In genomic region chr17:80944530-80945198, GRCm38 (mm10) we compare ENCODE assay signal across 8 mouse cellular contexts. TPM values are rescaled to one million over a fixed set of nuclear protein-coding genes. Genes with fewer than 3 reads are reported as not detected.
DNase-seq lines count a peak whose midpoint lies in the region; ATAC-seq and TF ChIP-seq lines count a peak whose summit lies in the region.

Tmem178 (plus strand) TSS chr17:80944632.

- under 1% methylated on average over 81 of the region's 84 CpGs for WGBS in forebrain, embryonic 16.5 days
- 0% methylated on average over 44 of the region's 84 CpGs for WGBS in lung, postnatal 0 days
- 1% methylated on average over 81 of the region's 84 CpGs for WGBS in small intestine, adult 2 months

- no peak for DNase-seq in layer of hippocampus, adult 2 months (ENCODE audit: low spot score in 2 of 2)
- no peak for DNase-seq in layer of hippocampus, adult 9-11 months
- DNase-seq in cerebellum, adult 11-12 months = peak; percentile 76
- DNase-seq in kidney, postnatal 14 days = peak; percentile 29
- DNase-seq in lung, postnatal 0 days (ENCODE audit: low spot score) = peak; percentile 9
- DNase-seq in natural killer cell, adult 2 months (ENCODE audit: low spot score in 2 of 2) = no peak

- H3K4me1 ChIP-seq in forebrain, embryonic 16.5 days (replicated peaks; ENCODE audit: control insufficient read depth, insufficient read depth, low read length) = peaks cover 21% of the 10 kb centered on the region
- H3K4me1 ChIP-seq in lung, postnatal 0 days (ENCODE audit: insufficient read depth, low read depth, low read length) = no peaks in the 10 kb centered on the region
- no peaks in the 10 kb centered on the region; the same call in 1 of the 2 replicates for H3K4me1 ChIP-seq in small intestine, adult 2 months (ENCODE audit: control insufficient read depth, insufficient read depth, insufficient read length, low read length)

- H3K9ac ChIP-seq in forebrain, embryonic 16.5 days (replicated peaks; ENCODE audit: low read depth, low read length) = peak within 1 kb of the TSS; percentile 99
- H3K9ac ChIP-seq in lung, postnatal 0 days (replicated peaks; ENCODE audit: low read depth) = 0 out of 2 replicates have a peak within 1 kb of the TSS, but pooled peaks have one; percentile 26

- H3K4me2 ChIP-seq in forebrain, embryonic 16.5 days (ENCODE audit: low read length) = peak within 1 kb of the TSS; percentile 81
- H3K4me2 ChIP-seq in lung, postnatal 0 days (replicated peaks; ENCODE audit: low read depth, low read length) = peak within 1 kb of the TSS; percentile 99

- TF ChIP-seq CTCF in layer of hippocampus, adult 2 months (conservative IDR thresholded peaks at IDR 0.05) = no peak; the same call in 1 of the 2 replicates
- no peak for TF ChIP-seq CTCF in lung, postnatal 0 days (IDR thresholded peaks at IDR 0.05)
- no peak for TF ChIP-seq CTCF in small intestine, adult 2 months (IDR thresholded peaks at IDR 0.05; ENCODE audit: extremely low read depth, insufficient read length, insufficient replicate concordance, low read depth, low read length)

- no peak for TF ChIP-seq POLR2A in small intestine, adult 2 months (IDR thresholded peaks at IDR 0.05; ENCODE audit: low read depth, low read length)

- ATAC-seq in forebrain, embryonic 16.5 days = peak; percentile 73
- peak; percentile 59 for ATAC-seq in lung, postnatal 0 days

- H3K36me3 ChIP-seq in forebrain, embryonic 16.5 days (ENCODE audit: control insufficient read depth, insufficient read depth) = no peaks in the 10 kb centered on the region
- H3K36me3 ChIP-seq in lung, postnatal 0 days (ENCODE audit: insufficient read depth, low read length) = no peaks in the 10 kb centered on the region
- no peaks in the 10 kb centered on the region for H3K36me3 ChIP-seq in small intestine, adult 2 months (ENCODE audit: control insufficient read depth, insufficient read depth, low read length)

- no peaks in the 10 kb centered on the region for H3K9me3 ChIP-seq in forebrain, embryonic 16.5 days (ENCODE audit: control insufficient read depth, low read length)
- no peaks in the 10 kb centered on the region for H3K9me3 ChIP-seq in lung, postnatal 0 days (ENCODE audit: low read length)

- H3K27me3 ChIP-seq in forebrain, embryonic 16.5 days (replicated peaks; ENCODE audit: control insufficient read depth, insufficient read depth, low read length) = no peaks in the 10 kb centered on the region
- H3K27me3 ChIP-seq in lung, postnatal 0 days (replicated peaks; ENCODE audit: insufficient read depth, low read length) = no peaks in the 10 kb centered on the region
- H3K27me3 ChIP-seq in small intestine, adult 2 months (ENCODE audit: control insufficient read depth, insufficient read depth, low read length) = peaks cover 17% of the 10 kb centered on the region

- peak within 1 kb of the TSS; percentile 64 for H3K4me3 ChIP-seq in layer of hippocampus, adult 2 months
- H3K4me3 ChIP-seq in forebrain, embryonic 16.5 days (replicated peaks; ENCODE audit: low read length) = peak within 1 kb of the TSS; percentile 90
- peak within 1 kb of the TSS; percentile 68 for H3K4me3 ChIP-seq in lung, postnatal 0 days (ENCODE audit: low read depth, low read length)
- H3K4me3 ChIP-seq in small intestine, adult 2 months (ENCODE audit: low read depth, low read length) = peak within 1 kb of the TSS; percentile 61

- TF ChIP-seq EP300 in lung, postnatal 0 days (IDR thresholded peaks at IDR 0.05) = no peak

- peak within 1 kb of the TSS; percentile 99 for H3K27ac ChIP-seq in layer of hippocampus, adult 2 months
- peak within 1 kb of the TSS; percentile 91 for H3K27ac ChIP-seq in forebrain, embryonic 16.5 days (ENCODE audit: low read length)
- peak within 1 kb of the TSS; percentile 38; the same call in 1 of the 2 replicates for H3K27ac ChIP-seq in lung, postnatal 0 days (ENCODE audit: low read length)
- no peak within 1 kb of the TSS for H3K27ac ChIP-seq in small intestine, adult 2 months (ENCODE audit: insufficient read depth, low read depth, low read length)

RNA-seq across cellular contexts. Expression of gene Tmem178, which starts in this region (rescaled TPM):
- total RNA-seq in layer of hippocampus, adult 2 months (2021) = 100 to 1,000 TPM; 101 to 111 TPM
- polyA plus RNA-seq in forebrain, embryonic 16.5 days (2015; fragmentation: Nextera tagmentation; extraction: Ambion mirVana) = 36.3 and 41.4 TPM in 2 replicates
- 21.6 and 23.1 TPM in 2 replicates for polyA plus RNA-seq in lung, postnatal 0 days (2015; fragmentation: Nextera tagmentation; extraction: Ambion mirVana)
- polyA plus RNA-seq in small intestine, adult 2 months (2012; rRNA removed) = 1.9 and 4.0 TPM in 2 replicates

Comparison
In these comparisons a context has a peak if more than half of its experiments do, and no peak if none do; other contexts are left out.
1. DNase-seq: peak in cerebellum, adult 11-12 months (single experiment), kidney, postnatal 14 days (single experiment) and lung, postnatal 0 days (single experiment); none in layer of hippocampus, adult 2 months (0 of 2), layer of hippocampus, adult 9-11 months (single experiment) and natural killer cell, adult 2 months (0 of 2).
2. Peak in every context shown above with its lines, with median percentiles within 50 percentile points of each other: H3K4me3 ChIP-seq.